Mouse (Mus musculus): Measurements from ENCODE around the gene Kcnj1. TPM values are rescaled to one million over a fixed set of nuclear protein-coding genes. Genes with fewer than 3 reads are reported as not detected.
A peak's percentile ranks its signal among the peaks of the same experiment; 100 is the strongest.

Kcnj1 gene
- polyA plus RNA-seq, 1 experiment from 2014 or later: not detected

GRCm38 (mm10) chr9:32344051-32344450 is 28.2 kb upstream of the Kcnj1 start, which contains the start of gene Kcnj5:
TSS of gene Kcnj5 (minus strand) at chr9:32344350.
- no peaks in the 10 kb centered on the region for H3K27me3 ChIP-seq (ENCODE audit: control insufficient read depth, insufficient read depth, low read length)
- peak within 1 kb of the TSS; percentile 57 to 59 for H3K4me3 ChIP-seq (ENCODE audit: control insufficient read depth in 1 of 2, insufficient read depth in 1 of 2, low read depth in 1 of 2, low read length in 2 of 2)
- WGBS: 1% methylated on average over 18 of the region's 20 CpGs
- H3K4me2 ChIP-seq (ENCODE audit: low read length): peak within 1 kb of the TSS; percentile 82
- ATAC-seq (ENCODE audit: insufficient number of reproducible peaks, insufficient read depth, low FRiP score, low read depth): peak; percentile 30; the same call in 1 of the 2 replicates
- H3K27ac ChIP-seq (replicated peaks in 1 of 2; ENCODE audit: control insufficient read depth in 1 of 2, insufficient read depth in 1 of 2, low read depth in 2 of 2, low read length in 2 of 2): peak within 1 kb of the TSS; percentile 64 to 75
- H3K9me3 ChIP-seq (ENCODE audit: control insufficient read depth, low read length): no peaks in the 10 kb centered on the region
- H3K36me3 ChIP-seq (ENCODE audit: control insufficient read depth, insufficient read depth, low read length): no peaks in the 10 kb centered on the region
- H3K4me1 ChIP-seq (ENCODE audit: control insufficient read depth in 2 of 2, insufficient read depth in 2 of 2, low read length in 2 of 2): peaks cover 20 to 27% of the 10 kb centered on the region in 2 experiments
- H3K9ac ChIP-seq (ENCODE audit: low read length): peak within 1 kb of the TSS; percentile 82

GRCm38 (mm10) chr9:32344489-32344888 is 27.8 kb upstream of the Kcnj1 start:
- H3K4me1 ChIP-seq (ENCODE audit: control insufficient read depth in 2 of 2, insufficient read depth in 2 of 2, low read length in 2 of 2): peaks cover 20 to 25% of the 10 kb centered on the region in 2 experiments
- H3K9me3 ChIP-seq (ENCODE audit: control insufficient read depth, low read length): no peaks in the 10 kb centered on the region
- H3K36me3 ChIP-seq (ENCODE audit: control insufficient read depth, insufficient read depth, low read length): no peaks in the 10 kb centered on the region
- WGBS: 3% methylated on average over 21 of the region's 21 CpGs
- H3K9ac ChIP-seq (ENCODE audit: low read length): peak overlapping the region; percentile 82
- H3K27ac ChIP-seq (replicated peaks in 1 of 2; ENCODE audit: control insufficient read depth in 1 of 2, insufficient read depth in 1 of 2, low read depth in 2 of 2, low read length in 2 of 2): no peak overlapping the region; a peak in 1 of 4 replicates
- ATAC-seq (ENCODE audit: insufficient number of reproducible peaks, insufficient read depth, low FRiP score, low read depth): no peak
- no peaks in the 10 kb centered on the region for H3K27me3 ChIP-seq (ENCODE audit: control insufficient read depth, insufficient read depth, low read length)
- H3K4me2 ChIP-seq (ENCODE audit: low read length): peak overlapping the region; percentile 82
- H3K4me3 ChIP-seq (ENCODE audit: control insufficient read depth in 1 of 2, insufficient read depth in 1 of 2, low read depth in 1 of 2, low read length in 2 of 2): peak overlapping the region; percentile 57 to 59

GRCm38 (mm10) chr9:32348096-32348495 is 24.2 kb upstream of the Kcnj1 start:
- 62% methylated on average over 8 of the region's 8 CpGs for WGBS
- H3K4me2 ChIP-seq (ENCODE audit: low read length): no peak overlapping the region
- no peaks in the 10 kb centered on the region for H3K27me3 ChIP-seq (ENCODE audit: control insufficient read depth, insufficient read depth, low read length)

GRCm38 (mm10) chr9:32349344-32349743 is 22.9 kb upstream of the Kcnj1 start:
- no peak overlapping the region for H3K9ac ChIP-seq (ENCODE audit: low read length)
- no peaks in the 10 kb centered on the region for H3K36me3 ChIP-seq (ENCODE audit: control insufficient read depth, insufficient read depth, low read length)
- H3K4me2 ChIP-seq (ENCODE audit: low read length): no peak overlapping the region
- no peak for ATAC-seq (ENCODE audit: insufficient number of reproducible peaks, insufficient read depth, low FRiP score, low read depth)
- no peaks in the 10 kb centered on the region for H3K27me3 ChIP-seq (ENCODE audit: control insufficient read depth, insufficient read depth, low read length)
- 78% methylated on average over 10 of the region's 10 CpGs for WGBS
- H3K4me3 ChIP-seq (ENCODE audit: control insufficient read depth in 1 of 2, insufficient read depth in 1 of 2, low read depth in 1 of 2, low read length in 2 of 2): no peak overlapping the region
- peaks cover 0 to 5% of the 10 kb centered on the region in 2 experiments; a peak in 1 of 4 replicates for H3K4me1 ChIP-seq (ENCODE audit: control insufficient read depth in 2 of 2, insufficient read depth in 2 of 2, low read length in 2 of 2)
- H3K27ac ChIP-seq (replicated peaks in 1 of 2; ENCODE audit: control insufficient read depth in 1 of 2, insufficient read depth in 1 of 2, low read depth in 2 of 2, low read length in 2 of 2): no peak overlapping the region
- H3K9me3 ChIP-seq (ENCODE audit: control insufficient read depth, low read length): no peaks in the 10 kb centered on the region

More at GRCm38 (mm10) chr9:32348096-32348495, 24.2 kb upstream of the Kcnj1 start:
- no peak for ATAC-seq (ENCODE audit: insufficient number of reproducible peaks, insufficient read depth, low FRiP score, low read depth)
- H3K4me1 ChIP-seq (ENCODE audit: control insufficient read depth in 2 of 2, insufficient read depth in 2 of 2, low read length in 2 of 2): peaks cover 0 to 5% of the 10 kb centered on the region in 2 experiments; a peak in 1 of 4 replicates
- no peaks in the 10 kb centered on the region for H3K9me3 ChIP-seq (ENCODE audit: control insufficient read depth, low read length)
- no peak overlapping the region for H3K4me3 ChIP-seq (ENCODE audit: control insufficient read depth in 1 of 2, insufficient read depth in 1 of 2, low read depth in 1 of 2, low read length in 2 of 2)
- no peak overlapping the region for H3K27ac ChIP-seq (replicated peaks in 1 of 2; ENCODE audit: control insufficient read depth in 1 of 2, insufficient read depth in 1 of 2, low read depth in 2 of 2, low read length in 2 of 2)
- H3K9ac ChIP-seq (ENCODE audit: low read length): no peak overlapping the region
- H3K36me3 ChIP-seq (ENCODE audit: control insufficient read depth, insufficient read depth, low read length): no peaks in the 10 kb centered on the region

- H3K4me1 ChIP-seq (ENCODE audit: control insufficient read depth in 2 of 2, insufficient read depth in 2 of 2, low read length in 2 of 2): peaks cover 0 to 2% of the 10 kb centered on the region in 2 experiments; a peak in 1 of 4 replicates
- no peak overlapping the region for H3K4me2 ChIP-seq (ENCODE audit: low read length)
- 3% methylated on average over 6 of the region's 6 CpGs for WGBS
- no peak overlapping the region for H3K9ac ChIP-seq (ENCODE audit: low read length)
- no peaks in the 10 kb centered on the region for H3K36me3 ChIP-seq (ENCODE audit: control insufficient read depth, insufficient read depth, low read length)
- H3K9me3 ChIP-seq (ENCODE audit: control insufficient read depth, low read length): no peaks in the 10 kb centered on the region
- ATAC-seq (ENCODE audit: insufficient number of reproducible peaks, insufficient read depth, low FRiP score, low read depth): no peak
- H3K27me3 ChIP-seq (ENCODE audit: control insufficient read depth, insufficient read depth, low read length): no peaks in the 10 kb centered on the region
- no peak overlapping the region for H3K27ac ChIP-seq (replicated peaks in 1 of 2; ENCODE audit: control insufficient read depth in 1 of 2, insufficient read depth in 1 of 2, low read depth in 2 of 2, low read length in 2 of 2)
- H3K4me3 ChIP-seq (ENCODE audit: control insufficient read depth in 1 of 2, insufficient read depth in 1 of 2, low read depth in 1 of 2, low read length in 2 of 2): no peak overlapping the region
Observed at GRCm38 (mm10) chr9:32350332-32350731, 22.0 kb upstream of the Kcnj1 start.

GRCm38 (mm10) chr9:32360770-32361169 is 11.5 kb upstream of the Kcnj1 start:
- H3K4me2 ChIP-seq (ENCODE audit: low read length): no peak overlapping the region
- no peaks in the 10 kb centered on the region for H3K27me3 ChIP-seq (ENCODE audit: control insufficient read depth, insufficient read depth, low read length)
- no peaks in the 10 kb centered on the region for H3K4me1 ChIP-seq (ENCODE audit: control insufficient read depth in 2 of 2, insufficient read depth in 2 of 2, low read length in 2 of 2)
- no peaks in the 10 kb centered on the region for H3K9me3 ChIP-seq (ENCODE audit: control insufficient read depth, low read length)
- H3K4me3 ChIP-seq (ENCODE audit: control insufficient read depth in 1 of 2, insufficient read depth in 1 of 2, low read depth in 1 of 2, low read length in 2 of 2): no peak overlapping the region
- H3K27ac ChIP-seq (replicated peaks in 1 of 2; ENCODE audit: control insufficient read depth in 1 of 2, insufficient read depth in 1 of 2, low read depth in 2 of 2, low read length in 2 of 2): no peak overlapping the region
- 96% methylated on average over 1 of the region's 1 CpGs for WGBS
- no peak overlapping the region for H3K9ac ChIP-seq (ENCODE audit: low read length)
- H3K36me3 ChIP-seq (ENCODE audit: control insufficient read depth, insufficient read depth, low read length): no peaks in the 10 kb centered on the region
- ATAC-seq (ENCODE audit: insufficient number of reproducible peaks, insufficient read depth, low FRiP score, low read depth): no peak

- H3K9me3 ChIP-seq (ENCODE audit: control insufficient read depth, low read length): no peaks in the 10 kb centered on the region
- H3K4me3 ChIP-seq (ENCODE audit: control insufficient read depth in 1 of 2, insufficient read depth in 1 of 2, low read depth in 1 of 2, low read length in 2 of 2): no peak overlapping the region
- ATAC-seq (ENCODE audit: insufficient number of reproducible peaks, insufficient read depth, low FRiP score, low read depth): no peak
- WGBS: 29% methylated on average over 2 of the region's 2 CpGs
- H3K4me1 ChIP-seq (ENCODE audit: control insufficient read depth in 2 of 2, insufficient read depth in 2 of 2, low read length in 2 of 2): no peaks in the 10 kb centered on the region
- no peaks in the 10 kb centered on the region for H3K36me3 ChIP-seq (ENCODE audit: control insufficient read depth, insufficient read depth, low read length)
- H3K27me3 ChIP-seq (ENCODE audit: control insufficient read depth, insufficient read depth, low read length): no peaks in the 10 kb centered on the region; the same call in 1 of the 2 replicates
- no peak overlapping the region for H3K27ac ChIP-seq (replicated peaks in 1 of 2; ENCODE audit: control insufficient read depth in 1 of 2, insufficient read depth in 1 of 2, low read depth in 2 of 2, low read length in 2 of 2)
- H3K4me2 ChIP-seq (ENCODE audit: low read length): no peak overlapping the region
- no peak overlapping the region for H3K9ac ChIP-seq (ENCODE audit: low read length)
Observed at GRCm38 (mm10) chr9:32368812-32369211, 3.5 kb upstream of the Kcnj1 start.

- Histone ChIP-seq H3K4me3 (ENCODE audit: control insufficient read depth in 1 of 2, insufficient read depth in 1 of 2, low read depth in 1 of 2, low read length in 2 of 2) (no peak overlapping the region), H3K36me3 (ENCODE audit: control insufficient read depth, insufficient read depth, low read length) (no peaks in the 10 kb centered on the region), H3K9me3 (ENCODE audit: control insufficient read depth, low read length) (no peaks in the 10 kb centered on the region), H3K27me3 (ENCODE audit: control insufficient read depth, insufficient read depth, low read length) (no peaks in the 10 kb centered on the region; the same call in 1 of the 2 replicates), H3K4me1 (ENCODE audit: control insufficient read depth in 2 of 2, insufficient read depth in 2 of 2, low read length in 2 of 2) (no peaks in the 10 kb centered on the region), H3K27ac (replicated peaks in 1 of 2; ENCODE audit: control insufficient read depth in 1 of 2, insufficient read depth in 1 of 2, low read depth in 2 of 2, low read length in 2 of 2) (no peak overlapping the region), H3K4me2 (ENCODE audit: low read length) (no peak overlapping the region), H3K9ac (ENCODE audit: low read length) (no peak overlapping the region)
- no peak for ATAC-seq (ENCODE audit: insufficient number of reproducible peaks, insufficient read depth, low FRiP score, low read depth)
- 65% methylated on average over 6 of the region's 6 CpGs for WGBS
Observed at GRCm38 (mm10) chr9:32369388-32369787, 2.9 kb upstream of the Kcnj1 start.

Measured in heart, embryonic 14.5 days (tissue).